Mouse (Mus musculus) limb, embryonic 10.5 days (tissue): ENCODE measurements around the gene Trp53rka. TPM values are rescaled to one million over a fixed set of nuclear protein-coding genes. Genes with fewer than 3 reads are reported as not detected.
"Not testable (repeated sequence)": the region's sequence is repeated elsewhere in the genome, so short reads cannot be mapped to it uniquely, and the experiment has no call there.

Experiments
- DNase-seq: peaks from one replicate; pipeline ENCODE4 v3.0.0-alpha.2; 2017; ENCODE audit warnings: low spot score
- H3K27ac ChIP-seq: fragments of 300-500 bp; sonication (generic); 2 replicates; pipeline ENCODE4 v1.5.1; 2016; ENCODE audit warnings: mild to moderate bottlenecking
- H3K27me3 ChIP-seq: fragments of 300-500 bp; sonication (generic); 2 replicates; pipeline ENCODE4 v1.6.1; 2016; ENCODE audit warnings: low read depth, mild to moderate bottlenecking; ENCODE audit not compliant: poor library complexity, severe bottlenecking
- H3K36me3 ChIP-seq: fragments of 300-500 bp; sonication (generic); 2 replicates; pipeline ENCODE4 v1.6.1; 2016; ENCODE audit warnings: mild to moderate bottlenecking, moderate library complexity
- H3K4me1 ChIP-seq: fragments of 300-500 bp; sonication (generic); 2 replicates; pipeline ENCODE4 v1.6.1; 2016
- H3K4me3 ChIP-seq: fragments of 300-500 bp; sonication (generic); 2 replicates; pipeline ENCODE4 v1.5.1; 2016; ENCODE audit warnings: mild to moderate bottlenecking, moderate library complexity
- H3K9me3 ChIP-seq: fragments of 300-500 bp; sonication (generic); replicated peaks from 2 replicates; pipeline ENCODE4 v1.6.1; 2016; ENCODE audit warnings: mild to moderate bottlenecking
- WGBS: fragments of 180-500 bp; shearing (Covaris S2); methylation state at CpG from one replicate; pipeline ENCODE4 v1.1.7; 2016; 5-methylcytosine and 5-hydroxymethylcytosine counted together
- polyA plus RNA-seq: library from polyadenylated mRNA; unstranded; fragments of >200 nt; fragmentation: Nextera tagmentation; extraction: Ambion mirVana; gene quantifications from 2 replicates; pipeline ENCODE4 v1.2.1, GENCODE M21; 2016

Gene Trp53rka
- 55.9 and 56.1 TPM in 2 replicates for polyA plus RNA-seq

- H3K27ac ChIP-seq = peak within 1 kb of the TSS; percentile 85
- peaks cover 4% of the 10 kb centered on the region; the same call in 1 of the 2 replicates for H3K27me3 ChIP-seq
- H3K4me1 ChIP-seq = peaks cover 19% of the 10 kb centered on the region
- under 1% methylated on average over 84 of the region's 84 CpGs for WGBS
- DNase-seq = peak; percentile 88
- H3K36me3 ChIP-seq = peaks cover 33% of the 10 kb centered on the region
- H3K4me3 ChIP-seq = peak within 1 kb of the TSS; percentile 76
- H3K9me3 ChIP-seq = no peaks in the 10 kb centered on the region
Observed at GRCm38 (mm10) chr2:165492648-165493553, at the start of gene Trp53rka. TSS of gene Trp53rka (minus strand) at chr2:165493324.

GRCm38 (mm10) chr2:165540975-165541374 is 47.9 kb upstream of the Trp53rka start:
- H3K36me3 ChIP-seq = no peaks in the 10 kb centered on the region
- DNase-seq = no peak
- H3K9me3 ChIP-seq = no peaks in the 10 kb centered on the region
- no peak overlapping the region for H3K27ac ChIP-seq
- no peak overlapping the region for H3K4me3 ChIP-seq
- H3K27me3 ChIP-seq = peaks cover 10% of the 10 kb centered on the region; the same call in 1 of the 2 replicates
- 81% methylated on average over 3 of the region's 3 CpGs for WGBS
- peaks cover 41% of the 10 kb centered on the region for H3K4me1 ChIP-seq

- WGBS = 75% methylated on average over 6 of the region's 6 CpGs
- no peaks in the 10 kb centered on the region for H3K36me3 ChIP-seq
- H3K9me3 ChIP-seq = no peaks in the 10 kb centered on the region
- peaks cover 13% of the 10 kb centered on the region; the same call in 1 of the 2 replicates for H3K27me3 ChIP-seq
- H3K4me1 ChIP-seq = peaks cover 37% of the 10 kb centered on the region
- no peak for DNase-seq
- no peak overlapping the region for H3K27ac ChIP-seq
- no peak overlapping the region for H3K4me3 ChIP-seq
Observed at GRCm38 (mm10) chr2:165533789-165534188, 40.7 kb upstream of the Trp53rka start.

GRCm38 (mm10) chr2:165529106-165529505 is 36.0 kb upstream of the Trp53rka start:
- peaks cover 22% of the 10 kb centered on the region; the same call in 1 of the 2 replicates for H3K4me1 ChIP-seq
- no peaks in the 10 kb centered on the region for H3K36me3 ChIP-seq
- H3K27ac ChIP-seq = no peak overlapping the region
- peaks cover 22% of the 10 kb centered on the region; the same call in 1 of the 2 replicates for H3K27me3 ChIP-seq
- DNase-seq = peak; percentile 88
- no peaks in the 10 kb centered on the region for H3K9me3 ChIP-seq
- WGBS = 25% methylated on average over 8 of the region's 8 CpGs
- H3K4me3 ChIP-seq = no peak overlapping the region

GRCm38 (mm10) chr2:165525609-165526008 is 32.5 kb upstream of the Trp53rka start:
- Histone ChIP-seq H3K9me3 (no peaks in the 10 kb centered on the region), H3K27me3 (peaks cover 13% of the 10 kb centered on the region; the same call in 1 of the 2 replicates), H3K36me3 (no peaks in the 10 kb centered on the region), H3K4me1 (peaks cover 10% of the 10 kb centered on the region; the same call in 1 of the 2 replicates), H3K27ac (no peak overlapping the region), H3K4me3 (no peak overlapping the region)
- no peak for DNase-seq
- 67% methylated on average over 4 of the region's 4 CpGs for WGBS

GRCm38 (mm10) chr2:165515178-165515728 is 22.1 kb upstream of the Trp53rka start:
- DNase-seq = no peak
- Histone ChIP-seq H3K4me3 (no peak overlapping the region), H3K27ac (no peak overlapping the region), H3K9me3 (no peaks in the 10 kb centered on the region), H3K4me1 (peaks cover 25% of the 10 kb centered on the region), H3K36me3 (no peaks in the 10 kb centered on the region), H3K27me3 (peaks cover 15% of the 10 kb centered on the region; the same call in 1 of the 2 replicates)
- 95% methylated on average over 20 of the region's 20 CpGs for WGBS

- Histone ChIP-seq H3K4me3 (no peak overlapping the region), H3K27me3 (peaks cover 19% of the 10 kb centered on the region), H3K9me3 (no peaks in the 10 kb centered on the region), H3K36me3 (no peaks in the 10 kb centered on the region), H3K27ac (no peak overlapping the region), H3K4me1 (peaks cover 35% of the 10 kb centered on the region)
- no peak for DNase-seq
- WGBS = 49% methylated on average over 11 of the region's 11 CpGs
Observed at GRCm38 (mm10) chr2:165512870-165513600, 19.9 kb upstream of the Trp53rka start.

- Histone ChIP-seq H3K27ac (no peak overlapping the region), H3K27me3 (peaks cover 19% of the 10 kb centered on the region), H3K4me1 (peaks cover 35% of the 10 kb centered on the region), H3K4me3 (no peak overlapping the region), H3K36me3 (no peaks in the 10 kb centered on the region), H3K9me3 (no peaks in the 10 kb centered on the region)
- WGBS = 28% methylated on average over 7 of the region's 7 CpGs
- no peak for DNase-seq
Observed at GRCm38 (mm10) chr2:165512426-165512825, 19.3 kb upstream of the Trp53rka start.

GRCm38 (mm10) chr2:165511530-165511929 is 18.4 kb upstream of the Trp53rka start:
- H3K36me3 ChIP-seq, H3K4me3 ChIP-seq, H3K27ac ChIP-seq, H3K9me3 ChIP-seq, DNase-seq: not testable (repeated sequence)
- Histone ChIP-seq H3K4me1 (peaks cover 35% of the 10 kb centered on the region), H3K27me3 (peaks cover 19% of the 10 kb centered on the region)
- WGBS = 88% methylated on average over 4 of the region's 4 CpGs

GRCm38 (mm10) chr2:165510914-165511458 is 17.9 kb upstream of the Trp53rka start:
- WGBS = 58% methylated on average over 2 of the region's 2 CpGs
- peaks cover 35% of the 10 kb centered on the region for H3K4me1 ChIP-seq
- H3K27ac ChIP-seq, H3K36me3 ChIP-seq, H3K9me3 ChIP-seq, H3K4me3 ChIP-seq, DNase-seq: not testable (repeated sequence)
- H3K27me3 ChIP-seq = peaks cover 22% of the 10 kb centered on the region

GRCm38 (mm10) chr2:165510466-165510865 is 17.3 kb upstream of the Trp53rka start:
- WGBS = 66% methylated on average over 5 of the region's 5 CpGs
- DNase-seq = no peak

GRCm38 (mm10) chr2:165509686-165510085 is 16.6 kb upstream of the Trp53rka start:
- 78% methylated on average over 9 of the region's 9 CpGs for WGBS
- no peak for DNase-seq
- Histone ChIP-seq H3K27me3 (peaks cover 28% of the 10 kb centered on the region), H3K4me1 (peaks cover 37% of the 10 kb centered on the region), H3K27ac (no peak overlapping the region), H3K9me3 (no peaks in the 10 kb centered on the region), H3K36me3 (no peaks in the 10 kb centered on the region), H3K4me3 (no peak overlapping the region)

More at GRCm38 (mm10) chr2:165510466-165510865, 17.3 kb upstream of the Trp53rka start:
- Histone ChIP-seq H3K27ac (no peak overlapping the region), H3K27me3 (peaks cover 27% of the 10 kb centered on the region), H3K4me1 (peaks cover 35% of the 10 kb centered on the region), H3K4me3 (no peak overlapping the region), H3K9me3 (no peaks in the 10 kb centered on the region), H3K36me3 (no peaks in the 10 kb centered on the region)
